Mouse (Mus musculus) ES-Bruce4 (cell line): ENCODE measurements around the gene Camk2d. TPM values are rescaled to one million over a fixed set of nuclear protein-coding genes. Genes with fewer than 3 reads are reported as not detected.

Experiments used
- H3K27ac ChIP-seq: 2 replicates; pipeline ENCODE4 v1.5.1; 2012; ENCODE audit warnings: low read length, inconsistent platforms; ENCODE audit not compliant: insufficient read depth
- H3K27me3 ChIP-seq: 2 replicates; pipeline ENCODE4 v1.6.1; 2012; ENCODE audit warnings: mild to moderate bottlenecking, low read length, inconsistent platforms; ENCODE audit not compliant: control insufficient read depth, poor library complexity, insufficient read depth, severe bottlenecking
- H3K36me3 ChIP-seq: 2 replicates; pipeline ENCODE4 v1.6.1; 2012; ENCODE audit warnings: inconsistent platforms, mild to moderate bottlenecking, low read length, moderate library complexity; ENCODE audit not compliant: control insufficient read depth, poor library complexity, insufficient read depth, severe bottlenecking
- H3K4me1 ChIP-seq: one replicate; pipeline ENCODE4 v1.8.1; 2011; ENCODE audit warnings: low read length; ENCODE audit not compliant: control insufficient read depth, insufficient read depth
- H3K4me3 ChIP-seq: 2 replicates; pipeline ENCODE4 v1.5.1; 2011; ENCODE audit warnings: low read depth, mild to moderate bottlenecking, low read length
- H3K9ac ChIP-seq: 2 replicates; pipeline ENCODE4 v1.6.1; 2012; ENCODE audit warnings: low read depth, mild to moderate bottlenecking, inconsistent platforms; ENCODE audit not compliant: poor library complexity, severe bottlenecking
- H3K9me3 ChIP-seq: replicated peaks from 2 replicates; pipeline ENCODE4 v1.6.1; 2012; ENCODE audit warnings: mild to moderate bottlenecking, low read length, inconsistent platforms; ENCODE audit not compliant: control insufficient read depth, poor library complexity, insufficient read depth, severe bottlenecking
- CTCF ChIP-seq: IDR thresholded peaks from one replicate; pipeline ENCODE4 v1.8.1; 2011; ENCODE audit warnings: low read depth, low read length
- EP300 ChIP-seq: IDR thresholded peaks from 2 replicates; pipeline ENCODE4 v1.6.1; 2011; ENCODE audit warnings: low read depth, low read length; ENCODE audit not compliant: insufficient read depth
- POLR2A ChIP-seq: IDR thresholded peaks from one replicate; pipeline ENCODE4 v1.8.1; 2011; ENCODE audit warnings: low read length; ENCODE audit not compliant: insufficient read depth
- polyA plus RNA-seq: library from polyadenylated mRNA; stranded (reverse); fragments of >200 nt; gene quantifications from 2 replicates; pipeline ENCODE4 v1.2.4, GENCODE M21; 2011; ENCODE audit warnings: low read depth; ENCODE audit not compliant: missing spikeins, insufficient read depth, insufficient read length

The Camk2d gene
- polyA plus RNA-seq, 1 experiment = 32.9 TPM

DNA sequence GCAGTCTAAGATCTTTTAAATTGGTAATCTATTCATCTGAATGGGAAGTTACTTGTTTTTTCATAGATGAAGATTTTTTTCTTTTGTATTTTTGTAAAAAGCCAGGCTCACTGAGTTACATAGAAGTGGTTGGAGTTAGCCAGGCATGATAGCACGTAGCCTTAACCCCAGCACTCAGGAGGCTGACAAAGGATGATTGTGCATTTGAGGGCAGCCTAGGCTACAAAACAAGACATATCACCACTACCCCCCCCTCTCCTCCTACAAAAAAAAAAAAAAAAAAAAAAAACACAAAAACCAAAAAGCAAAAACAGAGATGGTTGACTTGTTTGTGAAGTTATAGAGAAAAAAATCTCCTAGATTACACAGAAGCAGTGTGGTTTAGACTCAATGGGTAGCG is 92.4 kb downstream of the Camk2d start:
- H3K4me1 ChIP-seq = no peaks in the 10 kb centered on the region
- H3K4me3 ChIP-seq = no peak overlapping the region
- TF ChIP-seq EP300 (no peak), POLR2A (no peak), CTCF (no peak)
- no peaks in the 10 kb centered on the region for H3K9me3 ChIP-seq
- no peak overlapping the region for H3K27ac ChIP-seq
- no peaks in the 10 kb centered on the region for H3K36me3 ChIP-seq
- no peak overlapping the region for H3K9ac ChIP-seq
- H3K27me3 ChIP-seq = no peaks in the 10 kb centered on the region

DNA sequence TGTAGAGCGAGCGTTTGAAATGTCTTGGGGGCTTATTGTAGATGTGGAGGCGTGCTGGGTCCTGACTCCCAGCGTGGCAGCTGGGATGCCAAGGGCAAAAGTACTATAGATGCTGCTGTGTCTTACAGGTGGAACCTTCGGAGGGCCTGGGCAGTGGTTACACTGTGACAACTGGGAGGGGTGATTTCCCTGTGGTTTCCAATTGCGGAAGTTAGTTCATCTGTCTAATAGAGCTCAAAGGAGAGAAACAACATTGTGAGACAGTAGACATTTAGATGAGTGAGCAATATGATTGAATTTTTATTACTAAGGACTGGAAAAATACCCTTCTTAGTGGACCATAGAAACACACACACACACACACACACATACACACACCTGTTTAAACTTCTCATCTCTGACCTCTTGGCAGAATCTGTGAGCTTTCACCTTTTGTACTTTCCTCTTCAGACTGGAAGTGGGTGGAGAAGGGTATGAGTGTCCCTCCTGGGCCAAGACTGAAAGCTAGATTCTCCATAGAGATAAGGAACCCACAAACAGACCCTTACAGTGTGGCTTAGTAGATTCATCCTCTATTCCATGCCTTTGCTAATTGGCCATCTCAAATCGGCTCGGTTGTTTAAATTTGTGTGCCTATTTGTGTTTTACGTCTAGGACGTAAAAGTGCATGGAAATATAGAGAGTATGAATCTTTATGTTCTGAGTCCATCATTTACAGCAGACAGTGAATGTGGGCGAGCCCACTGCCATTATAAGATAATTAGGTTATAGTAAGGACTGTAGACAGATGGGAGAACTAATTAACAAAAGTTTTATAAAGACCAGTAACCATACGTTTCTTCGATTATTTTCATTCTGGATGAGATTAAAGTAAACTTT is 94.8 kb downstream of the Camk2d start:
- Histone ChIP-seq H3K27me3 (no peaks in the 10 kb centered on the region), H3K9ac (no peak overlapping the region), H3K36me3 (no peaks in the 10 kb centered on the region), H3K4me3 (no peak overlapping the region), H3K4me1 (no peaks in the 10 kb centered on the region), H3K27ac (no peak overlapping the region), H3K9me3 (no peaks in the 10 kb centered on the region)
- TF ChIP-seq POLR2A (no peak), EP300 (no peak), CTCF (no peak)

DNA sequence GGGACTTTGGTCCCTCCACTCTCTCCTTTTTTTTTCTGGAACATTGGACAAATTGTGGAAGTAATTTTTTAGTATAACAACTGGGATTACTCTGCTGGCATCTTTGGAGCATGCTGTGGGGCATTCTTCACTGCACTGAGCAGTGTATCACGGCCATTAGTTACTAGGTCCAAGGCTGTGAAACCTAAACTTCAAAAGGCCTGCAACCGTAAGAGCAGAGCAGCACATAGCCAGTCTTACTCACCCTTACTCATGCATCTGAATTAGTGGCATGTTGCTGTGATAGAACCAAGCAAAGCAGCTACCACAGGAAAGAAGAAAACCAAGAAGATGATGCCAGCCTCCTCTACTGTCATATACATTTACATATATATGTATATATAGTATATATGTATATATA is 95.5 kb downstream of the Camk2d start:
- Histone ChIP-seq H3K4me1 (no peaks in the 10 kb centered on the region), H3K27ac (no peak overlapping the region), H3K36me3 (no peaks in the 10 kb centered on the region), H3K4me3 (no peak overlapping the region), H3K9ac (no peak overlapping the region), H3K27me3 (no peaks in the 10 kb centered on the region), H3K9me3 (no peaks in the 10 kb centered on the region)
- TF ChIP-seq EP300 (no peak), POLR2A (no peak), CTCF (no peak)

DNA sequence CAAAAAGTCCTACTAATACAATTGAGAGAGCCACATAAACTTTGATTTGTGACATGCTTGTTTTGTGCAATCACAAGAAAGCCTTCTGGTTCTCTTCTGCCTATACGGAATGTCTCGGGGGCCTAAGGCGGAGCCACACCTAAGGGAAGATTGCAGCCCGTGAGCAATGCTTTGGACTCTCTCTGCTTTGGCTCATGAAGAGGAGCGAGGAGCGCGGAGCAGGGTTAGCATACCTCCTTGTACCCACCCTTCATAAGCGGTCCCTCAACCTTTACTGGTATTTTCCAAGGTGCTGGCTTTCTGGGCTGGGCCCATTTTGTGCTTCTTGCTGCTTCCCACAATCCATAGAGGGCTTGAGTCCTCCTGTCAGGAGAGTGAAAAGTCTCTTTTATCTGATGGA is 96.7 kb downstream of the Camk2d start:
- TF ChIP-seq EP300 (no peak), CTCF (no peak), POLR2A (no peak)
- Histone ChIP-seq H3K9ac (no peak overlapping the region), H3K36me3 (no peaks in the 10 kb centered on the region), H3K27me3 (no peaks in the 10 kb centered on the region), H3K4me1 (no peaks in the 10 kb centered on the region), H3K9me3 (no peaks in the 10 kb centered on the region), H3K4me3 (no peak overlapping the region), H3K27ac (no peak overlapping the region)

DNA sequence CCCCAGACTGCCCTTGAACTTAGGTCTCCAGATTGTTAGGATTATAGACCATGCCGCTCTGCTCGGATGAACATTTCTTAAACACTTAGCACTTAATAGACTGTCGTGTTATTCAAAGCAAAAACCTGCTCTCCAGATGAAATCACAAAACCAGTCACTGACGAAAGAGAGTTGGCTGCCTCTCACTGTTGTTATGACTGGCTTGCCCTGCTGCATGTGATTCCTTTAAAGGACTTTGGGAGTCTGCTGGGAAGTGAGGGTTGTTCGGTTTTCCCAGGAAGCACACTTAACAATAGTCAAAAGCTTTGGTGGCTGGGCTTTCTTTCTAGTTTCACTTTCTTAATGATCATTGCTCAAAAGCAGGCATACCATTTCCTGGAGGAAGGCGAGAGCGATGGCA is 97.2 kb downstream of the Camk2d start:
- TF ChIP-seq EP300 = no peak
- no peak for TF ChIP-seq CTCF
- no peak for TF ChIP-seq POLR2A
- no peak overlapping the region for H3K27ac ChIP-seq
- H3K4me3 ChIP-seq = no peak overlapping the region

More for the DNA sequence above, 97.2 kb downstream of the Camk2d start:
- H3K4me1 ChIP-seq = no peaks in the 10 kb centered on the region
- no peak overlapping the region for H3K9ac ChIP-seq
- no peaks in the 10 kb centered on the region for H3K36me3 ChIP-seq
- H3K9me3 ChIP-seq = no peaks in the 10 kb centered on the region
- no peaks in the 10 kb centered on the region for H3K27me3 ChIP-seq
